Mouse (Mus musculus) WW6 (cell line): Measurements from ENCODE around the gene Cog2.

Experiments
- DNase-seq: peaks from one replicate; pipeline ENCODE4 v3.0.0-alpha.2; 2013; ENCODE audit warnings: low read depth, low spot score

The Cog2 gene

GRCm38 (mm10) chr8:124516525-124516924, 4.0 kb upstream of the Cog2 start:
- no peak for DNase-seq

- no peak for DNase-seq
Measured at GRCm38 (mm10) chr8:124517142-124517541, 3.4 kb upstream of the Cog2 start.

- no peak for DNase-seq
Measured at GRCm38 (mm10) chr8:124521946-124522345, 1.4 kb downstream of the Cog2 start.

- DNase-seq, result no peak
Measured at GRCm38 (mm10) chr8:124526261-124526660, 5.7 kb downstream of the Cog2 start.

GRCm38 (mm10) chr8:124530076-124530475, 9.5 kb downstream of the Cog2 start:
- DNase-seq, result no peak

- no peak for DNase-seq
Measured at GRCm38 (mm10) chr8:124530556-124530955, 10.0 kb downstream of the Cog2 start.

GRCm38 (mm10) chr8:124530996-124531395, 10.4 kb downstream of the Cog2 start:
- DNase-seq, result no peak

- DNase-seq, result no peak
Measured at GRCm38 (mm10) chr8:124532626-124533025, 12.1 kb downstream of the Cog2 start.

- no peak for DNase-seq
Measured at GRCm38 (mm10) chr8:124535451-124535850, 14.9 kb downstream of the Cog2 start.

GRCm38 (mm10) chr8:124540906-124541305, 20.3 kb downstream of the Cog2 start:
- no peak for DNase-seq

GRCm38 (mm10) chr8:124542001-124542400, 21.4 kb downstream of the Cog2 start:
- DNase-seq, result no peak

- no peak for DNase-seq
Measured at GRCm38 (mm10) chr8:124543272-124543671, 22.7 kb downstream of the Cog2 start.

- DNase-seq, result no peak
Measured at GRCm38 (mm10) chr8:124546371-124546770, 25.8 kb downstream of the Cog2 start.

- no peak for DNase-seq
Measured at GRCm38 (mm10) chr8:124546815-124547214, 26.2 kb downstream of the Cog2 start.

- no peak for DNase-seq
Measured at GRCm38 (mm10) chr8:124547269-124547668, 26.7 kb downstream of the Cog2 start.

- DNase-seq, result no peak
Measured at GRCm38 (mm10) chr8:124548187-124548586, 27.6 kb downstream of the Cog2 start.

- no peak for DNase-seq
Measured at GRCm38 (mm10) chr8:124551011-124551661, 30.6 kb downstream of the Cog2 start.

GRCm38 (mm10) chr8:124555113-124555750, 34.7 kb downstream of the Cog2 start:
- DNase-seq, result no peak

GRCm38 (mm10) chr8:124556164-124556563, 35.6 kb downstream of the Cog2 start:
- DNase-seq, result no peak

GRCm38 (mm10) chr8:124556658-124557057, 36.1 kb downstream of the Cog2 start:
- DNase-seq, result no peak

- no peak for DNase-seq
Measured at GRCm38 (mm10) chr8:124557476-124557875, 36.9 kb downstream of the Cog2 start.

GRCm38 (mm10) chr8:124567126-124567525, 46.6 kb downstream of the Cog2 start:
- DNase-seq, result no peak

GRCm38 (mm10) chr8:124567584-124567983, 47.0 kb downstream of the Cog2 start:
- DNase-seq, result no peak
